Mouse (Mus musculus): ENCODE data around the gene Castor2. TPM values are rescaled to one million over a fixed set of nuclear protein-coding genes. Genes with fewer than 3 reads are reported as not detected.

The Castor2 gene
- 5.7 and 8.0 TPM in 2 replicates for polyA plus RNA-seq (2014; fragmentation: Nextera tagmentation; extraction: Ambion mirVana)

DNA sequence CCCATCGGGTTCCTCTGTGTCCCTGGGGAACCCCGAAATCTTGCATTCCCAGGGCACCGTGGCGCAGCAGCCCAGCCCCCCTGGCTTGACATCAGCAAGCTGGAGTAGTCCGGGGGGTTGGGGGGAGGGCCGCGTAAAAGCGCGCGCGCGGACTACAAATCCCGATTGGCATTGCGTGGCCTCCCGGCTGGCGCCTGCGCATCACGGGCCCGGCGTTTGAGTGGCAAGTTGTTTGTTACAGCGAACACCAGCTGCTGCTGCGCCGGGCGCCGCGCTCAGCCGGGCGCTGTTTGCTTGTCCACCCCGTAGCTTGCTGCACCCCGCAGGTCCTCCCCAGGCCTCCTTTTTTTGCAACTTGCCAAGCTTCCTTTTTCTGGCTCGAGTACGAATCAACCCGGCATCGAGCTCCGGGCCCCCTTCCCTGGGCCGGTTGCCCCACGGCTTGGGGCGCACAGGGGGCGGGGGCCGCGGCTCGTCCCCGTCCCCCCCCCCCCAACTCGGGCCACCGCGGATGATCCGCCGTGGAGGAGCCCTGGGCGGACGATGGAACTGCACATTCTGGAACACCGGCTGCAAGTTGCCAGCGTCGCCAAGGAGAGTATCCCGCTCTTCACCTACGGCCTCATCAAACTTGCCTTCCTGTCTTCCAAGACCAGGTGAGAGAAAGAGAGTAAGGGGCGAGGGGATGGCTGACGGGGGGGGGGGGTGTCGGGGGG lies at the start of gene Castor2:
TSS of gene Castor2 (plus strand) at position 216 of the 716 bp plus-strand sequence.
- H3K9me3 ChIP-seq (replicated peaks; ENCODE audit: control insufficient read depth, low read length) = no peaks in the 10 kb centered on the region
- H3K4me3 ChIP-seq (ENCODE audit: low read depth, low read length) = peak within 1 kb of the TSS; percentile 70
- peaks cover 22% of the 10 kb centered on the region for H3K4me1 ChIP-seq (ENCODE audit: control insufficient read depth, insufficient read depth, low read length)
- peak within 1 kb of the TSS; percentile 57; the same call in 1 of the 2 replicates for H3K27ac ChIP-seq (ENCODE audit: low read depth, low read length)
- no peaks in the 10 kb centered on the region for H3K36me3 ChIP-seq (ENCODE audit: control insufficient read depth, insufficient read depth, low read length)
- H3K27me3 ChIP-seq (ENCODE audit: control insufficient read depth, insufficient read depth, low read length) = no peaks in the 10 kb centered on the region
- peak within 1 kb of the TSS; percentile 87 for H3K4me2 ChIP-seq
- peak; percentile 90 for ATAC-seq (replicated peaks; ENCODE audit: insufficient number of reproducible peaks, low FRiP score, low TSS enrichment)
- peak within 1 kb of the TSS; percentile 77 for H3K9ac ChIP-seq (ENCODE audit: low read depth, low read length)
- WGBS (ENCODE audit: insufficient replicate concordance) = under 1% methylated on average over 48 of the region's 58 CpGs

GRCm38 (mm10) chr5:134050711-134051110 lies 48.8 kb upstream of the Castor2 start:
- Histone ChIP-seq H3K9me3 (replicated peaks; ENCODE audit: control insufficient read depth, low read length) (0 out of 2 replicates have a peak, but pooled peaks cover 3% of the 10 kb centered on the region), H3K4me3 (ENCODE audit: low read depth, low read length) (no peak overlapping the region), H3K27ac (ENCODE audit: low read depth, low read length) (no peak overlapping the region), H3K27me3 (ENCODE audit: control insufficient read depth, insufficient read depth, low read length) (no peaks in the 10 kb centered on the region), H3K36me3 (ENCODE audit: control insufficient read depth, insufficient read depth, low read length) (no peaks in the 10 kb centered on the region), H3K4me2 (no peak overlapping the region), H3K4me1 (ENCODE audit: control insufficient read depth, insufficient read depth, low read length) (no peaks in the 10 kb centered on the region), H3K9ac (ENCODE audit: low read depth, low read length) (no peak overlapping the region)
- no peak for ATAC-seq (replicated peaks; ENCODE audit: insufficient number of reproducible peaks, low FRiP score, low TSS enrichment)
- 32% methylated on average over 10 of the region's 10 CpGs for WGBS (ENCODE audit: insufficient replicate concordance)

DNA sequence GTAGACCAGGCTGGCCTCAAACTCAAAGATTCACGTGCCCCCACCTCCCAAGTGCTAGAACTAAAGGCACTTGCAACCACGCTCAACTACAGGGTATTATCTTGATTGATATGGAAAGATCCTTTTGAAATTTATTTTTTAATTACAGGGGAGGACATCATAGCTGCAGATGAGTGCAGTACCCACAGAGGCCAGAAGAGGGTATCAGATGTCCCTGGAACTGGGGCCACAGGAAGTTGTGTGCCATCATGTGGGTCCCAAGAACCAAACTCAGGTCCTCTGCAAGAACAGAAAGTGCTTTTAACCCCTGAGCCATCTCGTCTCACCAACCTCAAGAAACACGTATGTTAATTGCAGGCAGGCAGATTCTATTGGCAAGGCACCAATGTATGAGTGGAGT lies 46.9 kb upstream of the Castor2 start:
- Histone ChIP-seq H3K9ac (ENCODE audit: low read depth, low read length) (no peak overlapping the region), H3K4me1 (ENCODE audit: control insufficient read depth, insufficient read depth, low read length) (no peaks in the 10 kb centered on the region), H3K9me3 (replicated peaks; ENCODE audit: control insufficient read depth, low read length) (no peaks in the 10 kb centered on the region), H3K27ac (ENCODE audit: low read depth, low read length) (no peak overlapping the region), H3K4me3 (ENCODE audit: low read depth, low read length) (no peak overlapping the region), H3K36me3 (ENCODE audit: control insufficient read depth, insufficient read depth, low read length) (no peaks in the 10 kb centered on the region), H3K4me2 (no peak overlapping the region), H3K27me3 (ENCODE audit: control insufficient read depth, insufficient read depth, low read length) (no peaks in the 10 kb centered on the region)
- WGBS (ENCODE audit: insufficient replicate concordance) = 83% methylated on average over 4 of the region's 4 CpGs
- ATAC-seq (replicated peaks; ENCODE audit: insufficient number of reproducible peaks, low FRiP score, low TSS enrichment) = no peak

GRCm38 (mm10) chr5:134054496-134054895 lies 45.0 kb upstream of the Castor2 start:
- 68% methylated on average over 4 of the region's 4 CpGs for whole genome bisulfite sequencing (ENCODE audit: insufficient replicate concordance)
- Histone ChIP-seq H3K4me2 (no peak overlapping the region), H3K4me3 (ENCODE audit: low read depth, low read length) (no peak overlapping the region), H3K9ac (ENCODE audit: low read depth, low read length) (no peak overlapping the region), H3K27ac (ENCODE audit: low read depth, low read length) (no peak overlapping the region), H3K4me1 (ENCODE audit: control insufficient read depth, insufficient read depth, low read length) (0 out of 2 replicates have a peak, but pooled peaks cover 7% of the 10 kb centered on the region), H3K9me3 (replicated peaks; ENCODE audit: control insufficient read depth, low read length) (no peaks in the 10 kb centered on the region), H3K27me3 (ENCODE audit: control insufficient read depth, insufficient read depth, low read length) (no peaks in the 10 kb centered on the region), H3K36me3 (ENCODE audit: control insufficient read depth, insufficient read depth, low read length) (no peaks in the 10 kb centered on the region)
- no peak for ATAC-seq (replicated peaks; ENCODE audit: insufficient number of reproducible peaks, low FRiP score, low TSS enrichment)

- 0 out of 2 replicates have a peak, but pooled peaks cover 7% of the 10 kb centered on the region for H3K4me1 ChIP-seq (ENCODE audit: control insufficient read depth, insufficient read depth, low read length)
- H3K4me3 ChIP-seq (ENCODE audit: low read depth, low read length) = no peak overlapping the region
- WGBS (ENCODE audit: insufficient replicate concordance) = 35% methylated on average over 13 of the region's 13 CpGs
- no peaks in the 10 kb centered on the region for H3K9me3 ChIP-seq (replicated peaks; ENCODE audit: control insufficient read depth, low read length)
- no peak overlapping the region for H3K27ac ChIP-seq (ENCODE audit: low read depth, low read length)
- H3K9ac ChIP-seq (ENCODE audit: low read depth, low read length) = no peak overlapping the region
- H3K36me3 ChIP-seq (ENCODE audit: control insufficient read depth, insufficient read depth, low read length) = no peaks in the 10 kb centered on the region
- no peak for ATAC-seq (replicated peaks; ENCODE audit: insufficient number of reproducible peaks, low FRiP score, low TSS enrichment)
- H3K27me3 ChIP-seq (ENCODE audit: control insufficient read depth, insufficient read depth, low read length) = peaks cover 2% of the 10 kb centered on the region; the same call in 1 of the 2 replicates
- peak overlapping the region; percentile 7; the same call in 1 of the 2 replicates for H3K4me2 ChIP-seq
These were observed 40.6 kb upstream of the Castor2 start for GRCm38 (mm10) chr5:134058793-134059352.

- Histone ChIP-seq H3K4me1 (ENCODE audit: control insufficient read depth, insufficient read depth, low read length) (0 out of 2 replicates have a peak, but pooled peaks cover 5% of the 10 kb centered on the region), H3K27ac (ENCODE audit: low read depth, low read length) (no peak overlapping the region), H3K4me3 (ENCODE audit: low read depth, low read length) (no peak overlapping the region), H3K9me3 (replicated peaks; ENCODE audit: control insufficient read depth, low read length) (no peaks in the 10 kb centered on the region), H3K4me2 (no peak overlapping the region), H3K27me3 (ENCODE audit: control insufficient read depth, insufficient read depth, low read length) (peaks cover 5% of the 10 kb centered on the region; the same call in 1 of the 2 replicates), H3K36me3 (ENCODE audit: control insufficient read depth, insufficient read depth, low read length) (no peaks in the 10 kb centered on the region), H3K9ac (ENCODE audit: low read depth, low read length) (no peak overlapping the region)
- WGBS (ENCODE audit: insufficient replicate concordance) = 42% methylated on average over 15 of the region's 15 CpGs
- ATAC-seq (replicated peaks; ENCODE audit: insufficient number of reproducible peaks, low FRiP score, low TSS enrichment) = 0 out of 2 replicates have a peak, but pooled peaks have one; percentile 27
These were observed 36.0 kb upstream of the Castor2 start for GRCm38 (mm10) chr5:134063362-134064064.

GRCm38 (mm10) chr5:134066261-134066660 lies 33.2 kb upstream of the Castor2 start:
- no peak for ATAC-seq (replicated peaks; ENCODE audit: insufficient number of reproducible peaks, low FRiP score, low TSS enrichment)
- Histone ChIP-seq H3K27ac (ENCODE audit: low read depth, low read length) (no peak overlapping the region), H3K9me3 (replicated peaks; ENCODE audit: control insufficient read depth, low read length) (no peaks in the 10 kb centered on the region; the same call in 1 of the 2 replicates), H3K4me2 (no peak overlapping the region), H3K9ac (ENCODE audit: low read depth, low read length) (no peak overlapping the region), H3K36me3 (ENCODE audit: control insufficient read depth, insufficient read depth, low read length) (no peaks in the 10 kb centered on the region), H3K4me3 (ENCODE audit: low read depth, low read length) (no peak overlapping the region), H3K4me1 (ENCODE audit: control insufficient read depth, insufficient read depth, low read length) (no peaks in the 10 kb centered on the region), H3K27me3 (ENCODE audit: control insufficient read depth, insufficient read depth, low read length) (peaks cover 5% of the 10 kb centered on the region; the same call in 1 of the 2 replicates)
- 31% methylated on average over 3 of the region's 3 CpGs for WGBS (ENCODE audit: insufficient replicate concordance)

DNA sequence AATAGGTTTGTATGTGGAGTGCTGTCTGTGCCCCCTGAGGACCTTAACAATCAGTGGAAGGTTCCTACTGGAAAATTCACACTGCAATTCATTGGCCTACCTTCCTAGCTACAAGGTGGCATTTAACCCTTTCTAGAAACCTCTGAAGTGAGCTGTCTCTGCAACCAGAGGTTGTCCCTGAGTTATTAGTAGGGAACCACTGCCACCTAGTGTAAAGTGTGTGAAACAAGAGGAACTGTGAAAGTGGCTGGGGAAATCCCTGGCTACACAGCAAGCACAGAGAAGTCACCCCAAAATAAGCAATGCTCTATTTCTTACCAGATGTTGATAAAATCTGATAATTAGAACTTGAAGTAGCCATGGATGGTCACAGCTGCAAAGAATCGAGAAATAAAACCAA lies 31.6 kb upstream of the Castor2 start:
- no peak overlapping the region for H3K9ac ChIP-seq (ENCODE audit: low read depth, low read length)
- ATAC-seq (replicated peaks; ENCODE audit: insufficient number of reproducible peaks, low FRiP score, low TSS enrichment) = no peak
- H3K27ac ChIP-seq (ENCODE audit: low read depth, low read length) = no peak overlapping the region
- H3K9me3 ChIP-seq (replicated peaks; ENCODE audit: control insufficient read depth, low read length) = no peaks in the 10 kb centered on the region; the same call in 1 of the 2 replicates
- WGBS (ENCODE audit: insufficient replicate concordance) = 8% methylated on average over 1 of the region's 1 CpGs
- no peak overlapping the region for H3K4me3 ChIP-seq (ENCODE audit: low read depth, low read length)
- H3K27me3 ChIP-seq (ENCODE audit: control insufficient read depth, insufficient read depth, low read length) = peaks cover 2% of the 10 kb centered on the region; the same call in 1 of the 2 replicates
- H3K4me2 ChIP-seq = no peak overlapping the region
- H3K4me1 ChIP-seq (ENCODE audit: control insufficient read depth, insufficient read depth, low read length) = no peaks in the 10 kb centered on the region
- no peaks in the 10 kb centered on the region for H3K36me3 ChIP-seq (ENCODE audit: control insufficient read depth, insufficient read depth, low read length)

Data from heart, embryonic 11.5 days (tissue).